Mouse (Mus musculus): ENCODE measurements around the gene Hspbap1. TPM values are rescaled to one million over a fixed set of nuclear protein-coding genes. Genes with fewer than 3 reads are reported as not detected.

The Hspbap1 gene
- polyA plus RNA-seq, 1 experiment: 15.9 TPM

DNA sequence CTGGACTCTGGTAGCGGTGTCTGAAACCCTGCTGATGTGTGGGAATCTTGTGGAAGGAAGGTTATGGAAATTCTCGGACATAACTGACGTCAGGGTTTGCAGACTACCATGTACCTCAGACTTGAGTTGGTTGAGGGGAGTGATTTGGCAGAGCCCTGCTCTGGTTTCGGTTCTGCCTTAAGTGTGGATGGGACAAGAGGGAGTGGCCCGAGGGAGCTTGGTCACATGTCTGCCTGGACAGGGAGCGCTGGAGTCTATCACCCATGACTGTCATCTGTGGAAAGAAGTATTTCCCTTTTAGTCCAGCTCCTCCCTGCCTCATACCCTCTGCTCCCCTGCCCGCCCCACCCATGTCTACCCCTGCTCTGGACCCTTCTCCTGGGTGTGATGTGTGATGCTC is 32.0 kb downstream of the Hspbap1 start:
- TF ChIP-seq POLR2A (IDR thresholded peaks at IDR 0.05; ENCODE audit: control insufficient read depth, low read depth, low read length) (no peak), CTCF (IDR thresholded peaks at IDR 0.05; ENCODE audit: control insufficient read depth, insufficient read depth, insufficient replicate concordance, low read depth, low read length) (no peak)
- H3K4me3 ChIP-seq (ENCODE audit: control insufficient read depth, low read depth, low read length): no peak overlapping the region
- H3K27ac ChIP-seq (ENCODE audit: control insufficient read depth, insufficient read depth, low read depth, low read length): no peak overlapping the region
- H3K36me3 ChIP-seq (ENCODE audit: control insufficient read depth, insufficient read depth, low read length): no peaks in the 10 kb centered on the region
- no peaks in the 10 kb centered on the region for H3K27me3 ChIP-seq (ENCODE audit: control insufficient read depth, insufficient read depth, low read length)
- no peaks in the 10 kb centered on the region for H3K4me1 ChIP-seq (ENCODE audit: control insufficient read depth, insufficient read depth, low read length)

DNA sequence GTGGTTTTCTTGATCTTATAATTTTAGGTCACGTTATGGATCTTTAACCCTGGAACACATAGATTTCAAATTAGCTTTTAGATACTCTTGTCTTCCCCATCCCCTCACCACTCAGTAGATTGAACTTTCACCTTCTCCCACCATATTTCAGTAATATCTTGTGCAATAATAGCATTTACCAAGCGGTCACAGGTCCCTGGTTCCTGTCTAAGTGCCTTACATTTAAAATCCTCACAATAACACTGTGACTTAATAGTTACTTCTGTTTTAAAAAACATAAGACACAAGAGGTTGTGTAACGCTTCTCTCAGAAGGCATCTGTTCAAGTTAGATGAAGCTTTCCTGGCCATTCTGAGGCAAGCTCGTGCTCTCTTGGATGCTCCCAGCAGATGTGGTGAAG is 33.5 kb downstream of the Hspbap1 start:
- no peak overlapping the region for H3K27ac ChIP-seq (ENCODE audit: control insufficient read depth, insufficient read depth, low read depth, low read length)
- no peak overlapping the region for H3K4me3 ChIP-seq (ENCODE audit: control insufficient read depth, low read depth, low read length)
- H3K4me1 ChIP-seq (ENCODE audit: control insufficient read depth, insufficient read depth, low read length): no peaks in the 10 kb centered on the region
- TF ChIP-seq POLR2A (IDR thresholded peaks at IDR 0.05; ENCODE audit: control insufficient read depth, low read depth, low read length) (no peak), CTCF (IDR thresholded peaks at IDR 0.05; ENCODE audit: control insufficient read depth, insufficient read depth, insufficient replicate concordance, low read depth, low read length) (no peak)
- H3K27me3 ChIP-seq (ENCODE audit: control insufficient read depth, insufficient read depth, low read length): no peaks in the 10 kb centered on the region
- no peaks in the 10 kb centered on the region for H3K36me3 ChIP-seq (ENCODE audit: control insufficient read depth, insufficient read depth, low read length)

DNA sequence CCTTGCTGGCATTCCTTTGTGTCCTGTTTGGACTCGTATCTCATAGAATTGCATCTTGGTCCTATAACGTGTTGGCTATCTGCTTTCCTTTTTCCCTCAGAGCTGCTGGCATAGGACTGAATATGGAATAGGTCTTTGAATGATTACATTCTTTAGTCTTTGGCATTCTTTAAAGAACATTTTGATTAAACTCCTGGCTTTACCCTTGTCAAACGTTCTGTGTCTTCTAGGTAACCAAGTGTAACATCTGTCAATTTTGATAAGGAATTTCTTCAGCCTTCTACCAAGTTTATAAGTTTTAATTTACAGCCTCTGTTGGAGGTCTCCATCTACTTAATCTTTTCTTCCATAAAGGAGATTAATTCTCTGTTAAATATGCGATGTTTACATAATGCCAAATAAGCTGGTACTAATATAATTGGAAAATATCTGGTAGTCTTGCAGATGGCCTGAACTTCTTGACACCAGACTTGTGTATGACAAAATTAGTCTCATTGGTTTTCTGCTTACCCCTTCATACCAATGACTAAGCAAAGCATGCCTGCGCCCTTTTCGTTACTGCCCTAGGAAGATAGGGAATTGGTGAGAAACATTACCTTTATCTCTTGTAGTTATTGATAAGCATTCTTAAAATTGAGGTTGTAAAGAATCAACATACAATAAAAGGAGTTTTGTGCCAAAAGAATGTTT is 36.9 kb downstream of the Hspbap1 start:
- TF ChIP-seq CTCF (IDR thresholded peaks at IDR 0.05; ENCODE audit: control insufficient read depth, insufficient read depth, insufficient replicate concordance, low read depth, low read length) (no peak), POLR2A (IDR thresholded peaks at IDR 0.05; ENCODE audit: control insufficient read depth, low read depth, low read length) (no peak)
- Histone ChIP-seq H3K36me3 (ENCODE audit: control insufficient read depth, insufficient read depth, low read length) (no peaks in the 10 kb centered on the region), H3K4me3 (ENCODE audit: control insufficient read depth, low read depth, low read length) (no peak overlapping the region)

GRCm38 (mm10) chr16:35807663-35807992 is 37.5 kb downstream of the Hspbap1 start:
- TF ChIP-seq POLR2A (IDR thresholded peaks at IDR 0.05; ENCODE audit: control insufficient read depth, low read depth, low read length): no peak
- TF ChIP-seq CTCF (IDR thresholded peaks at IDR 0.05; ENCODE audit: control insufficient read depth, insufficient read depth, insufficient replicate concordance, low read depth, low read length): no peak
- no peak overlapping the region for H3K4me3 ChIP-seq (ENCODE audit: control insufficient read depth, low read depth, low read length)
- H3K27me3 ChIP-seq (ENCODE audit: control insufficient read depth, insufficient read depth, low read length): no peaks in the 10 kb centered on the region
- no peaks in the 10 kb centered on the region for H3K36me3 ChIP-seq (ENCODE audit: control insufficient read depth, insufficient read depth, low read length)
- H3K4me1 ChIP-seq (ENCODE audit: control insufficient read depth, insufficient read depth, low read length): no peaks in the 10 kb centered on the region
- no peak overlapping the region for H3K27ac ChIP-seq (ENCODE audit: control insufficient read depth, insufficient read depth, low read depth, low read length)

More for the DNA sequence above, 36.9 kb downstream of the Hspbap1 start:
- no peak overlapping the region for H3K27ac ChIP-seq (ENCODE audit: control insufficient read depth, insufficient read depth, low read depth, low read length)
- H3K4me1 ChIP-seq (ENCODE audit: control insufficient read depth, insufficient read depth, low read length): no peaks in the 10 kb centered on the region
- no peaks in the 10 kb centered on the region for H3K27me3 ChIP-seq (ENCODE audit: control insufficient read depth, insufficient read depth, low read length)

- Histone ChIP-seq H3K36me3 (ENCODE audit: control insufficient read depth, insufficient read depth, low read length) (no peaks in the 10 kb centered on the region), H3K4me1 (ENCODE audit: control insufficient read depth, insufficient read depth, low read length) (no peaks in the 10 kb centered on the region), H3K27me3 (ENCODE audit: control insufficient read depth, insufficient read depth, low read length) (no peaks in the 10 kb centered on the region), H3K4me3 (ENCODE audit: control insufficient read depth, low read depth, low read length) (no peak overlapping the region), H3K27ac (ENCODE audit: control insufficient read depth, insufficient read depth, low read depth, low read length) (no peak overlapping the region)
- TF ChIP-seq CTCF (IDR thresholded peaks at IDR 0.05; ENCODE audit: control insufficient read depth, insufficient read depth, insufficient replicate concordance, low read depth, low read length): no peak
- no peak for TF ChIP-seq POLR2A (IDR thresholded peaks at IDR 0.05; ENCODE audit: control insufficient read depth, low read depth, low read length)
Observed at GRCm38 (mm10) chr16:35808838-35809237, 38.7 kb downstream of the Hspbap1 start.

DNA sequence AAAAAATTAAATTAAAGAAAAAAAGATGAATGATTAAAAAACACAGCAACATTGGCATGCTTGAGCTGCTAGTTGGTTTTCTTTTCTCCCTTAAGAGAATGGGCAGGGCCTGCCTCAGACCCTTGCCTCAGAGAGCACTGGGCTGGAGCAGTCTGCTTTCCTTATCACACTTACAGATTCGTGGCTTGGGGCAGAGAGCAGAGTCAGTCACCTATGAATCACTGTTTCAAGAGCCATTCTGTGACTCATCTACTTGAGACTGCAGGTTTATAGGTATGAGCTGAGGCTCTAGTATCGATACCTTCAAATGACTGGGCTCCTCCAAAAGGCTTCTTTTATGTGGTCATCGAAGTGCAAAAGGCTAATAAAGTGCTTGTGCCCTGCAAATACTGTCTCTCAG is 42.9 kb downstream of the Hspbap1 start:
- no peaks in the 10 kb centered on the region for H3K27me3 ChIP-seq (ENCODE audit: control insufficient read depth, insufficient read depth, low read length)
- no peaks in the 10 kb centered on the region for H3K4me1 ChIP-seq (ENCODE audit: control insufficient read depth, insufficient read depth, low read length)
- H3K4me3 ChIP-seq (ENCODE audit: control insufficient read depth, low read depth, low read length): no peak overlapping the region
- no peaks in the 10 kb centered on the region; the same call in 1 of the 2 replicates for H3K36me3 ChIP-seq (ENCODE audit: control insufficient read depth, insufficient read depth, low read length)
- TF ChIP-seq POLR2A (IDR thresholded peaks at IDR 0.05; ENCODE audit: control insufficient read depth, low read depth, low read length) (no peak), CTCF (IDR thresholded peaks at IDR 0.05; ENCODE audit: control insufficient read depth, insufficient read depth, insufficient replicate concordance, low read depth, low read length) (no peak)
- H3K27ac ChIP-seq (ENCODE audit: control insufficient read depth, insufficient read depth, low read depth, low read length): no peak overlapping the region

DNA sequence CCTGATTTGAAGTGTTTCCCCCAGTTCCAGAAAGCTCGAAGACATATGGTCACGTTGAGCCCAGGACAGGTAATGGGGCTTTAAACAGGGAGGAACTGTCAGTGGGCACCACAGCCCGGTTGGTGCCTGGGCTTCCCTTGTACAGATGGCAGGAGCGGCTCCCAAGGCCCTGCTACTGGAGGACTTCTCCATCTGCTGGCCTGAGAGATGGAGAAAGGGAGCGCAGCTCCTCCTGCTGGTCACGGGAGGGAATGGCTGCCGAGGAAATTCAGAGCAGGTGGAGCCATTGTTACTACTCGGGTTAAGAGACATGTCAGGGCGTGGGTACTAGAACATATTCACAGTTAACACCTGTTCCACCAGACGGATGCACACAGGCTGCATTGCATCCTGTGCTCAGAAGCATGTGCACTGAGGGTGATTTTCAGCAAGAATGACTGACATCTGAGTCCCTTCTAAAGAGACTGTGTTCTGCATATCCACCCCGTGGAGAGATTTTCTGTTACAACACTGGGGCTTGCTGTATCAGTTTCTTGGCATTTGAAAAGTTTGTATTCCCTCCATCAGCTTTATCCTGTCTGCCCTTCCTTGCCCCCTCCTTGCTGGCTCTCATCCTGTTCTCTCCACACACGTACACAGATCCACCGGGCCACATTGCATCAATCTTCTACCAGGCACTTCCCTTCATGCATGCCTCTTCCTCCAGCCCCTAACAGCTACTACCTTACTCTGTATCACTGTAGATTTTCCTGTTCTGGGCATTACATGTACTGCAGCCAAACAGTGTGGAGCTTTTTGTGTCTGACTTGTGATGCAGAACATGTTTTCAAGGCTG is 47.3 kb downstream of the Hspbap1 start:
- no peak for TF ChIP-seq POLR2A (IDR thresholded peaks at IDR 0.05; ENCODE audit: control insufficient read depth, low read depth, low read length)
- peak; percentile 92; the same call in 1 of the 2 replicates for TF ChIP-seq CTCF (IDR thresholded peaks at IDR 0.05; ENCODE audit: control insufficient read depth, insufficient read depth, insufficient replicate concordance, low read depth, low read length)
- Histone ChIP-seq H3K27ac (ENCODE audit: control insufficient read depth, insufficient read depth, low read depth, low read length) (no peak overlapping the region), H3K4me3 (ENCODE audit: control insufficient read depth, low read depth, low read length) (no peak overlapping the region; the same call in 1 of the 2 replicates), H3K36me3 (ENCODE audit: control insufficient read depth, insufficient read depth, low read length) (no peaks in the 10 kb centered on the region; the same call in 1 of the 2 replicates), H3K4me1 (ENCODE audit: control insufficient read depth, insufficient read depth, low read length) (no peaks in the 10 kb centered on the region), H3K27me3 (ENCODE audit: control insufficient read depth, insufficient read depth, low read length) (no peaks in the 10 kb centered on the region)
